Mouse (Mus musculus) urinary bladder, postnatal 25 days (tissue): ENCODE measurements around the gene Sh3tc1.
A peak's percentile ranks its signal among the peaks of the same experiment; 100 is the strongest.

Source experiments
- DNase-seq: peaks from one replicate; pipeline ENCODE4 v3.0.0; 2022; ENCODE audit warnings: low spot score

Gene Sh3tc1

DNA sequence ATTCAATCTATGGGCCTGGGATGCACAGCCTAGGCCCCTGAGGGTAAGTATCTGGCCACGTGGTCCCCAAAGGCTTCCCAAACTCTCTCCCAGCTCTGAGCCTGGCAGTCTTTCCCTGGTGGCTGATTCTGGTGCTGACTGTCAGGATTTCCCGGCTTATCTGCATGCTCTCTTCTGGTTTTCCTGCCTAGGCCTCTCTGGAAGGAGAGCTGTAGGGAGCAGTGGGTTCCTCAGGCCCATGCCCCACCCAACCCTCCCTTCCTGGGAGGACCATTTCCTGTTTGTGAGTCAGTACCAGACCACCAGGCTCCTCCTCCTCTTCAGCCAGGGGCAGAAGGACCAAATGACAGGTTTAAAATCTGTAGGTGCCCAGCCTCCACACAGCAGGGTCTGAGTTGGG is 17.1 kb downstream of the Sh3tc1 start:
- DNase-seq, result no peak

DNA sequence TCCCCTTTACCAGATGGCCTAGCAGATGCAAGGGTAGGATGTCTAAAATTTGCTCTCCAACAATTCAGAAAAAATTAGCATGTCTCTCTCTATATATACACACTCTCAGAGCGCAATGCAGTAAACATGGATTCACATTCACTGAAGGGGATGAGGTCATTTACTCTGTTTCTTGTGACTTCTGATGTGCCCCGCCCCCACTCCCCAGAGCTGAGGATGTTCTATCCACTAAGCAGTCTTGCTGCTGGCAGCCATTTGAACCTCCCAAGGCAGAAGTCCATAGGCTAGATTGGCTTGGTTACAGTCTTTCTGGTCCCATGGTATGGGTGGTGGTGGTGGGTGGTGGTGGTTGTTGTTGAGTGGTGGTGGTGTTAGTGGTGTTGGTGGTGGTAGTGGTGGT is 17.9 kb downstream of the Sh3tc1 start:
- DNase-seq, result no peak

DNA sequence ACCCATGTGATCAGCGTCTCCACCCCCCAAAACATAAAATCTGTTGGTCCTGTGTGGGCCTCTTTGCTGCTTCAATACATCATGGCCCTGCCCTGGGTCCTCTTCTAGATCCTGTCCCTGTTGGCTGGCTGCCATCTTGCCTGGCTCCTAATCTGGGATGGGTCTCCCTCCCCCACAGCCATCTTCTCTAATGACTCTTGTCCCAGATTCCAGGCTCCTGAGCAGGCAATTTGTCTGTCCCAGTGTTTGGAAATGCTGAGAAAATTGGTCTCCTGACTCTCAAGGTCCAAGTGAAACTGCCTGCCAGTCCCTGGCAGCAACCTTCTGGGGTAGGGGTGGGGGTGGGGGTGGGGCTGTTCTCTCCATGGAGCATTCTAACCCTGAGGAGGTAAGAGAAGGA is 19.9 kb downstream of the Sh3tc1 start:
- DNase-seq, result no peak

DNA sequence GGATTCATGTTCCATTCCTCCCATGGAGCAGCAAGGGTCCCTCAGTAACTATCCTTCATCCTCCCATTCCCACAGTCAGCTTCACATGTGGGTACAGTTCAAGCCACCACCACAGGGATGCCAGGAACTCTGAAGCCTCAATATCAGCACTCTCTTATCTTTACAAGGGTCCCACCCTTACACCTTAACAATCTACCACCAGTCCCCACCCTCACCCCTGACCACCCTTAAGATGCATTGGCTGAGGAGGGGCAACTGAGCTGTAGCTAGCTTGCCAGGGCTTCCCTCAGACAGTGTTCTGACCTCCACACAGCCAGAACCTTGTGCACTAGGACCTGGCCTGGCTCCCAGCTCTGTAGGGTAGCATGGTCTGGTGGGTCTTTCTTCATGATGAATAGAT is 20.4 kb downstream of the Sh3tc1 start:
- no peak for DNase-seq

DNA sequence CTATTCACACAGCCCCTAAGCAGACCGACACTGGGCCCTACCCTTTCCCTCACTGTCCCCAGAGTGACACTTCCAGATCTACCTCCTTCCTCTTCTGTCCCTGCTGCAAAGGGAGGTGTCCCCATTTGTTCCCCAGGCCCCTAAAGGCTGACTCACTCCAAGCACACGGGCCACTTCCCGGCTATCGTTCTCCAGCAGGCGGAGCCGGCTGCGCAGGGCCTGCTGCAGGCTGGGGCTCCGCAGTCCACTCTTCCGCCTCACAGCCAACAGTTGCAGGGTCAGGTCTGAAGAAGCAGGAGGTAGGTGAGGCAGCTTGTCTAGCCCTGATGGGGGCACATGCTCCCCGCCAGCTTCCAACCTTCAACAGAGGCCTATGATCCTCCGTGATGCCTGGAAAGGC is 21.0 kb downstream of the Sh3tc1 start:
- no peak for DNase-seq

DNA sequence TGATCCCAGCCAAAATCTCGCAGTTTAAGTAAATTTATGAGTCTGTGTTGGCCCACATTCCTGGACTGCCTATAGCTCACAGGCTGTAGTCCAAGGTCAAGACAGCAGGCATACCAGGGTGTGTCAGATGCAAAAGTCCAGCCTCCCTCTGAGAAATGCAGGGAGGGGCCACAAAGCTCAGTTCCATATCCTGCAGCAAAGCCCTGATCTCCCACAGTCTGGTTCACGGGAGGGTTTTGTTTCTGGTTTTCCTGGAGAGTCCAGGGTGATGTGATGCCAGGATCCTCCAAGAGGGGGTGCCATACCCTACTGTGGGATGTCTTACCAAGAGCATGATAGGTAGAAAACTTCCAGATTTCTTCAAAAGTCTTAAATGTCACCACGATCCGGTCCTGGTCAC is 21.8 kb downstream of the Sh3tc1 start:
- peak; percentile 46 for DNase-seq

DNA sequence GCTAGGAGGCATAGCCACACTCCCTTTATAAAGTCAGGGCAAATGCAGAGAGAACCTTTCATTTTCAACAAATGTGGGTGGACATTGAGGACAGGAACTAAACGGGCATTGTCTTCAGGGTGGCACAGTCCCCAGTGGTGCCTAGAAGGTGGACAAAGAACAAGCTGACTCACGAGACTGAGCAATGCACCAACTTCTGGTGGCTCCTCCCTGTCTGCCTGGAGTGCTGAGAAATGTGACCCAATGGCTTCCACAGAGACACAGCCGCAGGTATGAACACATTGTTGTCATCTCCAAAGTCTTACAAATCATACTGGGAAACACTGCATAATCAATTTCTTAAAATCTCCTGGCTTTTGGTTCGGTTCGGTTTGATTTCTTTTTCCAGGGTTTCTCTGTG is 22.3 kb downstream of the Sh3tc1 start:
- DNase-seq, result no peak

DNA sequence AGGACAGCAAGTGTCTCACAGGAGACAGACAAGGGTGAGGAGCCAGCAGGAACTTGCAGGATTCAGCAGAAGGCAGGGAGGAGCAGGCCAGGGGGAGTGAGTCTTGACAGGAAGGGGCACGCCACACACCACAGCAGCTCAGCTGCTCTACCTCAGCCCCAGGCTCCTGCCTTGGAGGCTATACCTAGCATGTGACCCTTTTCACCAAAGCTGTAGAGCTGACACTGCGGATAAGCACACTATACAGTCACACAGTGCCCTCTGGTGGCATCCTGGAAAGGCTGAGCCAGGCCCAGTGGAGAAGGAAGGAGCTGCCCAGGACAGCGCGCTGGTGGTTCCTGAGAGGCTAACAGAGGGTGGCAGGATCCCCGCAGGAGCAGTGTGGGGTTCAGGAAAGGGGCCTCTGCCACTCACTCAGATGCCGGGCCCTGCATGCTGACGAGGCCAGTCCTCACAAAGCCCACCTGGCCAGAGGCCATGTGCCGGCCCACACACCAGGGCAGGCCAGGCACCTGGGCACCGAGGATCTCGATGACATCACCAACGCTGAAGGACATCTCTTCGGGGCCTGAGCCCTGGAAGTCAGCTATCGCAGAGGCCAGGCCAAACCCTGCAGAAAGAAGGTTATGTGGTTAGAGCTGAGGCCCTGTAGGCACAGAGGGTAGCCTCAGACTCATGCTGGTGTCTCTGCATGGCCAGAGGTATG is 26.0 kb downstream of the Sh3tc1 start:
- DNase-seq, result peak; percentile 63

DNA sequence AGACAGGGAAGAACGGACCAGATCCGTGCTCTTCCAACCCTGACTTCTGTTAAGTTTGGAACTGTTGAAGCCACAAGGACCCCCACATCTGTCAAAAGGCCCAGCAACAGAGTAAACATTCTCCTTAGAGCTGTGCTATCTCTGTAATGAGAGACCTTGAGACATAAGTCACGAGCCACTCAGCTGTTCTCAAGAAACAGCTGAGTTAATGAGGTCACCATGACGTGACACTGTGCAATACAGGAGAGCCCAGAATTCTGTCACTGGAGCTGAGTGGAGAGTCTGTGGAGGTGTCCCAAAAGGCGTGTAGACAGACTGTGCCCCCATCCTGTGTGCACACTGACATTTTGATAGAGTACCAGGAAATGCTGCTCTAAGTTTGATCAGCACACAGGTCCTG is 27.3 kb downstream of the Sh3tc1 start:
- no peak for DNase-seq

DNA sequence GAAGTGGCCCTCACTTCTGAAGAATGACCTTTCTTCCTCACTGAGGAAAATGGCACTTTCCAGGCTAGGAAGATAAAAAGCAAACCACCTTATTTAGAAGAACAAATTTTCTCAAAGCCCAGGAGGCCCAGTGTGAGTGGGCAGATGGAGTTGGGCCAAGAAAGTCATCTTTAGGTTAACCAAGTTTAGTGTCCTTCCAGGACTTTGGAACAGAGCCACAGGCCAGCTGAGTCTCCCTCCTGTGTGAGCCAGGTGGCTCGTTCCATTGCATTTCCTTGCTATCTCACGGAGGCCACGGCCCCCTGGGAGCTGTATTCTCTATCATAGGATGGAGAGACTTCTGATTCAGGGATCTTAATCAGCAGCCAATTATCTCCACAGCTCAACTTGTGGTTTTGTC is 28.9 kb downstream of the Sh3tc1 start:
- DNase-seq, result no peak

DNA sequence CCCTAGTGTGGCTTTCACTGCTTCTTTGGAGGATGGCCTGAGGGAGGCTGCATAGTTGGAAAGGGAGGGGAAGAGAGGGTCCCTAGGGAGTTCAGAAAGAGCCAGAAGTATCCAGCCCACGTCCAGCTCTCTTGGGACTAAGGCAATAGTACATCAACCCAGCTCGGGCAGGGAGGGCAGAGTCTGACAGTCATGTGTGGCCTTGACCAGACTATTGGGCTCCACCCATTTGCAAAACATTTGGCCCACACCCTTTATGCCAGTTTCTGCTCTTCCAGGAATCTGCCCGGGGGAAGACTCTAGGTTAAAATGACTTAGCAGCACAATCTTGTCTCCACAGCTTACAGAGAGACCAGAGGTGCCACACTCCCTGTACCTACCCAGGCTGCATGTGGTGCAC is 29.3 kb downstream of the Sh3tc1 start:
- no peak for DNase-seq

DNA sequence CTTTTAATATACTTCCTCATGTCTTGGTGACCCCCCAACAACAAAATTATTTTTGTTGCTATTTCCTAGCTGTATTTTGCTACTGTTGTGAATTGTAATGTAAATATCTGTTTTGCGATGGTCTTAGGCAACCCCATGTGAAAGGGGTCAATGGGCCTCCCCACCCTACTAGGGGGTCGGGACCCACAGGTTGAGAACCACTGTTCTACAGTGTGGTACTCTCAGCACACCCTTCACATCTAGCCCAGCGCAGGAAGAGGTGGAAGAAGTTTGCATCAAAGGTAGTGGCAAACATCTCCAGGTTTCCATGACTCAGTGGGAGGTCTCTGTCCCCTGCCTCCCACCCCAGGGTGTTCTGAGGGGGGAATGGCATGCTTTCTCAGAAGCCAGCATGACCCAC is 34.4 kb downstream of the Sh3tc1 start:
- DNase-seq, result no peak

DNA sequence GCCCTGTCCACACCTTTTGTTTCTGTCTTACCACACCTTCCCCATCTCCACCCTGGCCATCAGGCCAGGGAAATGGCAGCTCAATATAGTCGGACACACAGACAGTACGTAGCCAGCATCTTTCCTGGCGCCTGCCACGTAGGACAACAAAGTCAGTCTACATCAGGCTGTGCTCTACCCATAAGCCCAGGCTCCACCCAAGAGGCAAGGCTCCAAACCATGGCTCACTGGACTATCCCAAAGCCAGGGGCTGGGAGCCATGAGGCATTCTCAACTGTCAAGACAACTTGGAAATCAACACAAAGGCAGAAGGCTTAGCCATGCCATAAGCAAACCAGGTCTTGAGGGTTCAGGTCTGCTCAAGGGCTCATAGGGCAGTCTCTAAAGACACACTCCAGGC is 36.0 kb downstream of the Sh3tc1 start:
- no peak for DNase-seq

DNA sequence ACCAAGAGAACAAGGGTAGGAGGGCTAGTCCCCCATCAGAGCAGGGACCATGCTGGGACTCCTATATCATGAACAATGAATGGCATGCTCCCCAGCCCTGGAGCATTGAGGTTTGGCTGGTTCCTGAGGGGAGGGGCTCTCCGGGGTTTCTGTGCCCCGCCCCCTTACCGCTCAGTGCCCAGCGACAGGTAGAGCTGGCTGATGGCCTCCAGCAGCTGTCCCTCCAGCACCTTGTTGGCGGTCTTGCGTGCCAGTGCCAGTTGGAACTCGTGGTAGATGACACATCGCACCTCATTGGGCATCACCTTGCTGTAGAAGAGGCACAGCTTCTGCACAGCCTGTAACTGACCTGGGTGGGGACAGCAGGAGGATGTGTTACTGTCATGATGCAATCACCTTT is 36.6 kb downstream of the Sh3tc1 start:
- no peak for DNase-seq

DNA sequence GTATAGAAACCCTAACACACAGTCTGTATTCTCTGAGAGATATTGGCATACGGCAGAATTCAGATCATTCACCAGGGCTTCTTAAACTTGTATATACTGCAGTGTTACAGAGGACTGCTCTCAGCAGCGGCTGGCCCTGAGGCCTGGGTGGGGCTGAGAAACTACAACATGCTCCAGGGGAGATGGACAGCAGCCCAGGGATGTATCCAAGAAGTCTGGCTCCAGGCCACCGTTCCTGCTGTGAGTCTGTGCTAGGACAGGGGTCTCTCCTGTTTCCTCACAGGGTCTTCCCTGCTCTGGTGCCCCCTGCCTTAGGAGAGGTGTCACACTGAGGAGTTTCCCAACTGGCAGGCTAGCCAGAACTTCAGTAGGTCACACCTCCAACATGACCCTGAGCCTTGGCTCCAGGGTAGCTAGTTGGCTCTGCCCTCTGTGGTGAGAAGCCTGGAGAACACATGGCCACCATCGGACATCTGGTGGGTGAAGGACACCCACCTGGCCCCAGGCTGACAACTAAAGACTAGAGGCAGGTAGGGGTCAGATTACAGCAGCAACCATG is 37.1 kb downstream of the Sh3tc1 start:
- no peak for DNase-seq

DNA sequence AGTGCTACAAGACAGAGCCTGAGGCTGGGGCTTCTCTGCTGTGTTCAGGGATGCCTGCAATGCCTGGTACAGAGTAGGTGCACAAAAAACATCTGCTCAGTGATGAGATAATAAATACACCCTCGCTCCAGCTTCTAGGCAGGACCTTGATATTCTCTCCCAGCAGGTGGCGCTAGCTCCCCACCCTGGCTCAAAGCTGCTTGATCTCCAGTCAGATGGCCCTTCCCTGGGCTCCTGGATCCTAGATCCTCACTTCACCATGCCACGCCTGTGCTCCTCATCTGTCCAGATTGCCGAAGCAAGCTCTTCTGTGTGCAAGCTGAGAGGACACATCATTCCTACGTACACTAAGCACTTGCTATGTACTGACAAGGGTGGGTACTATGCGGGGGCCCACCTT is 38.7 kb downstream of the Sh3tc1 start:
- DNase-seq, result peak; percentile 80

DNA sequence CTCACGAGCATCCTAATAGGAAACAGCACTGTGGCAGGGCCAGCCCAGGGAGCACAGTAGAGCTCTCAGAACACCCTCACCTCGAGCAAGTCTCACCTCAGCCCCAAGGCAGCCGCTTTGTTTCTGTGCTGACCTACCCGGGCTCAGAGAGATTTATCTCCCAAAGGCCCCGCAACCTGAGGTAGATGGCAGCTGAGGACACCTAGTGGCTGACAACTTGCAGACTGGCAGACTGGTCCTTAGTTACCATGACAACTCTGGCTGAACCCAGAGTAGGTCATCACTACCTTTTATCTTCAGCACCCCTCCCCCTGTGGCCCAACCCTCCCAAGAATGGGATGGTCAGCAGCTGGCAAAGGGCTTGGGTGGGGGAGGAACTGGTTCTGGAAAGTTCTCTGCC is 44.0 kb downstream of the Sh3tc1 start:
- DNase-seq, result no peak

DNA sequence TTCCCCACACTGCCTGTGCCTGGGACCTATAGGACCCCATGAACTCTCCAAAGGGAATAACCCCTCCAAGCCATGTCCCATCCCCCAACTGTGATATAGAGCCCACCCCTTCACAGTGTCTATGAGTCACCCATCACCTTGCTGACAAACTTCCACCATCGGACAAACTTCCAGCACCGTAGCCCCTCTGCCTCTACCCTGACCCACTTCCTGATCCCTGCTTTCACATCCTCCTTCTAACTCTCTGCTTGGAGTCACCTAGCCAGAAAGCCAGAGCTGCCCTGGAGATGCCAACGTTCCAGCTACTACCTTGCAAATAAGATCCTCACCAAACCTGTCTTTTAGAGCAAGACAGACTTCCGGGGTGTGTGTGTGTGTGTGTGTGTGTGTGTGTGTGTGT is 46.1 kb downstream of the Sh3tc1 start:
- DNase-seq, result no peak

DNA sequence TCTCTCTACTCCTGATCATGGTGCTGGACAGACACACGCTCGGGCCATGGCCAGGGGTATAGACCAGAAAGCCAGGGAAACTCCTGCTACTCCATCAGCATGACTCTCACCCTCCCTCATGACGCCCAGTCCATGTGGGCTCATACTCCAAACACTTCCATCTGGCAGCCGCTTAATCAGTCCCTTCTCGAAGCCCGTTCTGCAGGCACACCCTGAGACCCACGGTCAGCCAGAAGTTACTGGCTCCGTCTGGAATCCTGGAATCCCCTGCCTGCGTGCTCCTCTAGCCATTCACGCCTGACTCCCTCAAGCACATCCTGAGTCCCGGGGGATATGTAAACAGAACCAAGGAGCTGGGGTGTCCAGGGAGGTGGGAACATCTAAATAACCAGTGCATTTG is 48.5 kb downstream of the Sh3tc1 start:
- DNase-seq, result no peak

DNA sequence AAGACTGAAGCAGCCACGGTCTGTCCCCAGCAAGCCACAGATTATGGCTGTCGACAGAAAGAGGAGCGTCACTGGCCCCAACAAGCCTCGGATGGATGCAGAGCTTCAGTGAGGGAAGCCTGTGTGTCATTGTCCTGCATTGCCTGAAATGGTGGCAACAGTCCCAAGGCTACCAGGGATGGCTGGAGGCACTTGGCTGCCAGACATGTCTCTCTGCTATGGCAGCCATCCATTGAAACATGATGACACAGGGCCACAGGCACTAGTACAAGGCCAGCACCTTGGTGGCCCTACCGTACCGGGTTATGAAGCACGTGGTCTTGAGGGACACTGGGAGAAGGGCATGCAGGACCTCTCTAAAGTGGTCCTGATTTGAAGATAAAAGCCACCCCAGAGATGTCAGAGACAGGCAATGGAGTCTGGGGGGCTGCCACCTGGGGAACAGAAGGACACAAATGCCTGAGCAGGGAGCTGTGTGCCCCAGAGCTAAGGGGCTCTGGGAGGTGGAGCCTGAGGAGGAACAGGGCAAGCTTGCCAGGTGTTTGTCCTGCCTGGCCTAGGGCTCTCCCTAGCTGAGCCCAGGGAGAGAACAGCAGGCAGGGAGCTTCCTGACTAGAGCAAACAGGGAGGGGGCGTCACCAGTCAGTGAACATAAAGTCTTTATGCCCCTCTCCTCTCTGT is 49.2 kb downstream of the Sh3tc1 start:
- DNase-seq, result no peak

DNA sequence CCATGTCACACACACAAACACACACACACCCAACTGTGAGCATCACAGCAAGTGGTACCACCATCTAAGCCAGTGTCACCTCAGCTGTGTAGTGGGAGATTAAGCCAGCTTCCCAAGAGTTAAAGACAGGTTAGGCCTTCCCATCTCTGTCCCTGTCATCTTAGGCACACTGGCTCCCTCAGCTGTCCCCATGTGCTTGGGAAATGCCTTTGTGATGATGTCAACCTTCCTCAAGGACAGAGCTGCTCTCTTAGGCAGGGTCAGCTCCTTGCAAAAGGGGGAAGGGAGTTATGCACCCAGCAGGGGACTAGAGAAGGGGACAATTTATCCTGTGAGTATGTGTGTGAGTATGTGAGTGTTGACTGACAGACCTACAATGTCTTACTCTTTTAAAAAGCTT is 50.4 kb downstream of the Sh3tc1 start:
- no peak for DNase-seq

DNA sequence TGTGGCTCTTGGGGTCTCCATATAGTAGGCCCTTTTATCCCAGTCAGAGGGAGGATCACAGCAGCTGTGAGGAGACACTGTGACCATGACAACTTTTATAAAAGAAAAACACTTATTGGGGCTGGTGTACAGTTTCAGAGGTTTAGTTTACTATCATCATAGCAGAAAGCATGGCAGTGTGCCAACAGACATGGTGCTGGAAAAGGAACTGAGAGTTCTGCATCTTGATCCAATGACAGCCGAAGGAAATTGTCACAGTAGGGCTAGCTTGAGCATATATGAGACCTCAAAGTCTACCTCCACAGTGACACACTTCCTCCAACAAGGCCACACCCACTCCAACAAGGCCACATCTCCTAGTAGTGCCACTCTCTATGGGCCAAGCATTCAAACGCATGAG is 50.9 kb downstream of the Sh3tc1 start:
- no peak for DNase-seq

DNA sequence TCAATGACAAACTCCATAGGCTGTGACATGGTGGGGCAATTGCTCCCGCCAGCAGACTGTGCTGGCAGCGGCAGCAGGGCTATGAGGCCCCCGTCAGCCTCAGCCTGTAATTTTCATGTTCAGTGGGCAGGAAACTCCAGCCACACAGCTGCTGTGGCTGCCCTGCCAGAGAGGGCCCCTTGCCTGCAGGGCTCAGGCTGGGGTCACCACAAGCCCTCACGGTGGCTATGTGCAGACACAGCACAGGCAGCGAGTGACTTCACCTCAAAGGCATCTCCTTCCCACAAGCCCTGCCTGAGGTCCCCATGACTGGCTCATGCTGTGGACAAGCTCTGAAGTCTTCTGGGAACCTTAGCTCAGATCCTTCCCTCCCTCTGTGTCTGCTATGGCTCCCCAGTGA is 52.7 kb downstream of the Sh3tc1 start:
- DNase-seq, result no peak

DNA sequence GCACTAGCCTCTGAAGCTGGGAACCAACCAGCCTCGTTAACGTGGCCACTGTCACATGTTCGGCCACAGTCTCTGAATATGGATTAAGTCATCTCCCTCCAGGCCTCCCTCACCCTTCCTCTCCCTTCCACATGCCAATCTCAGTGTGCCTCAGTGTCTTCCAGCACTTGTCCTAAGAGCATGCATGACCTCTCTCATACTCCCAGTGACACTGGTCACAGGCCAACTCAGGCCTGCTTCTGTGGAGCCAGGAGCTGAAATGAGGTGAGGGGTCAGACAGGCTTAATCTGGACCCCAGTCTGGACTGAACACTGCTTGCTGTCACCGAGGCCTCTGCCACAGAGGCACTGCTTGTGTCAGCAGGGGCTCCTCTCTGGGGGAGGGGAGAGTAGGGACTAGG is 53.5 kb downstream of the Sh3tc1 start:
- no peak for DNase-seq
